Mouse (Mus musculus): ENCODE measurements around the gene Triobp.
"Not testable (repeated sequence)": the region's sequence is repeated elsewhere in the genome, so short reads cannot be mapped to it uniquely, and the experiment has no call there.

Triobp gene

GRCm38 (mm10) chr15:79031908-79032307, 84.4 kb downstream of the Triobp start:
- not testable (repeated sequence) for DNase-seq

DNA sequence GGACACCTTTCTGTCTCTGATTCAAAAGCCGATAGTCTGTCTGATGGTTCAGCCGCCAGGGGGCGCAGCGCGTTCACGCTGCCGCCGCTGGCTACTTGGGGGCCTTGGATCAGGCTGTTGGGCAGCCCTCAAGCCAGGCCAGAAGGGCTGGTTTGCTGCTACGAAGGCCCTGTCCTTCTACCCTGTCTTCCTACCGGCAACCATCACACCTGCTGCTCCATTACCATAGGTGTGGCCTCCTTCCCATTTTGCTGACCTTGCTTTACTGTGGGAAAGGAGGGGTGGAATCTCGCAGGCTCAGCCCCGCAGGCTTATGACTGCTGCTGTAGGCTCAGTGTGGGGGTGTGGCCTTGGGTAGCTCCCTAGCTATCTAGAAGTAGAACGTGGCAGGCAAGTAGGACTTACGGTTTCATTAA, 90.4 kb downstream of the Triobp start:
- peak; percentile 87 for DNase-seq

DNA sequence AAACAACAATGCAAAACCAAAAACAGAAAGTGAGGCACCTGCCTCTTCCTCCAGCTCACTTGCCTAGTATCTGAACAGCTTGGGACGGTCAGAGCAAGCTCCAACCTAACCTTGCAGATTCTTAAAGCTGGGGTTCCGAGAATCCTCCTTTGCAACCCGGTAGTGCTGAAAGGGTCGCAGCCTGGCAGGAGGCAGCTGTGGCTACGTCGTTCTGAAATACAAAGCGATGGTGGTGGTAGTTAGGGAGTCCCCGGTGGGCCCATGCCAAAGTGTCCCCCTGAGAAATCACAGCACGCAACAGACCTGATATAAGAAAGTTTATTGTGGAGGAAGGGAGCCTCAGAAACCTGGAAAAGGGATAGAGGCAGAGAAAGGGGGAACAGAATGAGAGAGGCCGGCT, 90.8 kb downstream of the Triobp start:
- no peak for DNase-seq

DNA sequence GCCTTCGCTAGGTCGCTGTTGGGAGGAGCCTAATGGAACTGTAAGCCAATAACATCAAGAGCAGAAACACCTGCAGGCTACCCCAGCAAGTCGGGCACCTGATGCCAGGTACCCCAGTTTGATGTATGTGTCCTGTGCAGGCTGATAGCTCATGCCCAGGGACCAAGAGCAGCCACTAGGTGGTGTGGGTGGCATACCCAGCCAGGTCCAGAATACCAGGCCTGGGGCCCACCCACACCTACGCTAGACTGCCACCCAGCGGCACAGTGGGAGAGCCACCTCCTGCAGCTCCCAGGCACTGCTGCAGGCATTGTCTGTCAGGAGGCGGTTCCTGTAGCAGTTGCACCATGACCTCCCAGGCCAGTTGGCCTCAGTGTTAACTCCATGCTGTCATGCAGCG, 91.3 kb downstream of the Triobp start:
- peak; percentile 84 for DNase-seq

- DNase-seq: peak; percentile 58
Observed at GRCm38 (mm10) chr15:79040501-79041416, 93.2 kb downstream of the Triobp start.

DNA sequence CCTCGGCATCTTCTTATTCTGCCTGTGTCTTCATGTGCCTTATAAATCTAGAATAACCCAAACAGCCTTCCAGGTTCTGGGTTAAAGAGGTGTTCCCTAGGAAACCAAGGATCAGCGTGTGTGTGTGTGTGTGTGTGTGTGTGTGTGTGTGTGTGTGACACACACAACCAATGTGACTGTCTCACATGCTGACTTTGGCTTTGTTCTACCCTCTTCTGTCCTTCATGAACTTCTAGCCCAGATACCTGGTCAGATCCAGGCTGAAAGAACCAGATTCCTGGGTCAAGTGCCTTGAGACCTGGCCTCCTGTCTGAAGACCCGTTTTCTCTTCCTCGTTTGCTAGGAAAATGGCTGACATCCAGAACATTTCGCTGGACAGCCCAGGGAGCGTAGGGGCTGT, 94.1 kb downstream of the Triobp start, which contains the start of gene Galr3:
Galr3 (plus strand) TSS at position 301 of the 400 bp plus-strand sequence.
- no peak for DNase-seq

DNA sequence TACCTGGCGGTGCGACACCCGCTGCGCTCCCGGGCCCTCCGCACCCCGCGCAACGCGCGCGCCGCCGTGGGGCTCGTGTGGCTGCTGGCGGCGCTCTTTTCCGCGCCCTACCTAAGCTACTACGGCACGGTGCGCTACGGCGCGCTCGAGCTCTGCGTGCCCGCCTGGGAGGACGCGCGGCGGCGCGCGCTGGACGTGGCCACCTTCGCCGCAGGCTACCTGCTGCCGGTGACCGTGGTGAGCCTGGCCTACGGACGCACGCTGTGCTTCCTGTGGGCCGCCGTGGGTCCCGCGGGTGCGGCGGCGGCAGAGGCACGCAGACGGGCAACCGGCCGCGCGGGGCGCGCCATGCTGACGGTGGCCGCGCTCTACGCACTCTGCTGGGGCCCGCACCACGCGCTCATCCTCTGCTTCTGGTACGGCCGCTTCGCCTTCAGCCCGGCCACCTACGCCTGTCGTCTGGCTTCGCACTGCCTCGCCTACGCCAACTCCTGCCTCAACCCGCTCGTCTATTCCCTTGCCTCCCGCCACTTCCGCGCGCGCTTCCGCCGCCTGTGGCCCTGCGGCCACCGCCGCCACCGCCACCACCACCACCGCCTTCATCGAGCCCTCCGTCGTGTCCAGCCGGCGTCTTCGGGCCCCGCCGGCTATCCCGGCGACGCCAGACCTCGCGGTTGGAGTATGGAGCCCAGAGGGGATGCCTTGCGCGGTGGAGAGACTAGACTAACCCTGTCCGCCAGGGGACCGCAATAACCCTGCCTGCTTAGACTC, 95.4 kb downstream of the Triobp start:
- DNase-seq: peak; percentile 70

- DNase-seq: peak; percentile 57
Observed at GRCm38 (mm10) chr15:79044837-79045236, 97.3 kb downstream of the Triobp start.

GRCm38 (mm10) chr15:79048186-79048585, 100.7 kb downstream of the Triobp start:
- DNase-seq: no peak

GRCm38 (mm10) chr15:79050160-79050845, 102.8 kb downstream of the Triobp start:
- no peak for DNase-seq

GRCm38 (mm10) chr15:79050964-79051363, 103.4 kb downstream of the Triobp start:
- DNase-seq: no peak

DNA sequence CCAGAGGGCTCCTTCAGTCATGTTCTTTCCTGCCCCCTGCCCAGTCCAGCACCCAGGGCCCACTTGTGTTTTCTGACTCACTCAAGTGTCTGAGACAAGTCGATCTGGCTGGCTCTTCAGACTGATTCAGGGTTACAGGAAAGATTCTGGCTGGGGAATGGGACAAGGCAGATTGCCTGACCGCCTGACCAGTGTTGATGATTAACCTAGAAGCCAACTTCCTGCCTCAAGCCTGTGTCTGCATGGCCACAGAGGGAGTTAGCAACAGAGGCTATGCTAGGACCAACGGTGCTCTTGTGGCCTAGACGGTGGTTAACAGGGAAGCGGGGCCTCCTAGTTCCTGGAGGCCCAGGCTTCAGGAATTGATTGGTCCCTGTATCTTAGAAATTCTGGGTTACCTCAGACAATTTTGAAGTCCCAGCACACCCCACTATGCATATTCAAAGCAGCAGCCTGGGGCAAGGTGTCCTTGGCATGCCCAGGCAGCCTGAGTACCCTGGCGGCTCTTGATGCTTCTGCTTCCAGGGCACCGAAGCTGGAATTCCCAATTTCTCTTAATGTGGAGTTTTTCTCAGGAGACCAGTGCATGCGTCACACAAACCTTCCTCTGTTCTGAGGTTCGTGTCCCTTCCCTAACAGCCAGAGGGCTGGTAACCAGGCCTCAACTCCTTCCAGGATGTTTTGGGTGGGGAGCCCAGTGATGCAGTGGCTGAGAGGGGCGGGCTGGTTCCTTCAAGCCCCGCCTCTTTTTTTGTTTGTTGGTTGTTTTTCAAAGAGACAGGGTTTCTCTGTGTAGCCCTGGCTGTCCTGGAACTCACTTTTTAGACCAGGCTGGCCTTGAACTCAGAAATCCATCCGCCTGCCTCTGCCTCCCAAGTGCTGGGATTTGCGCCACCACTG, 104.2 kb downstream of the Triobp start:
- no peak for DNase-seq

GRCm38 (mm10) chr15:79052366-79052765, 104.8 kb downstream of the Triobp start:
- DNase-seq: no peak
